20 mouse cellular contexts compared by ENCODE assay signal in the genomic region with DNA sequence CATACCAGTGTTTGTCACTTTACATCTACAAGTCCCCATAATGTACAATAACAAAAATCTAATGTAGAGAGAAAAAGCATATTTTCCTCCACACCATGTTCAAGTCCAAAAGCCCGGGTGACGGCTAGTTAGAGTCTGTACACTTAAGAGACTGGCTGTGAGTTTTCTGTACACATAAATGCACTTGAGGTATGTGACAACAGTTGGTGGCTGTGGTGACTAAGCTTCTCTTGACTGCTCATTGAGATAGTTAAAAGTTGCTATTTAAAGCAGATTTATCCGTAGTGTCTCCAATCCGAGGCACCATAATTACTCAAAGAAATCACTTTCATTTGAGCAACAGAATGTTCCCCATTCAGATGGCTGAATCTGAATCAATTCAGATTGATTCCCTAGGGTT.
DNase-seq lines count a peak whose midpoint lies in the region; ATAC-seq and TF ChIP-seq lines count a peak whose summit lies in the region.
"Had no signal": no experiment of that assay in that cellular context is flagged by ENCODE, and none has a peak within 500 bp of the region (broad histone marks: within the 10 kb centered on the region; RNA-seq: fewer than 3 reads in every experiment).

No protein-coding gene starts in this region.

- ATAC-seq in frontal cortex, adult (ENCODE audit: low TSS enrichment): peak; percentile 57; the same call in 1 of the 2 replicates
- no peak for ATAC-seq in heart, embryonic 15.5 days (replicated peaks; ENCODE audit: insufficient number of reproducible peaks, insufficient read depth, low FRiP score, low read depth)
- no peak for ATAC-seq in cerebellum, adult (ENCODE audit: insufficient number of reproducible peaks, low FRiP score, low TSS enrichment)
- ATAC-seq: forebrain, embryonic 13.5 days; forebrain, embryonic 16.5 days had no signal

- no peaks in the 10 kb centered on the region for H3K9me3 ChIP-seq in heart, embryonic 15.5 days (replicated peaks)
- H3K9me3 ChIP-seq: forebrain, embryonic 10.5 days; forebrain, embryonic 13.5 days; hindbrain, embryonic 12.5 days; hindbrain, embryonic 15.5 days had no signal

- TF ChIP-seq CTCF in heart, adult 2 months (IDR thresholded peaks at IDR 0.05): no peak

- peaks cover 14% of the 10 kb centered on the region for H3K4me1 ChIP-seq in heart, embryonic 15.5 days (replicated peaks)
- H3K4me1 ChIP-seq in heart, adult 2 months (ENCODE audit: control insufficient read depth, insufficient read depth, low read length): no peaks in the 10 kb centered on the region
- H3K4me1 ChIP-seq: forebrain, embryonic 10.5 days; forebrain, embryonic 13.5 days; hindbrain, embryonic 12.5 days; hindbrain, embryonic 15.5 days had no signal

- DNase-seq in frontal cortex, postnatal 10 days (ENCODE audit: low spot score in 2 of 2): no peak
- no peak for DNase-seq in heart, adult 2 months
- peak; percentile 10 for DNase-seq in lung, postnatal 36 days
- DNase-seq in lung, postnatal 14 days: no peak
- peak; percentile 55 for DNase-seq in brain, adult 2 months (ENCODE audit: low read depth, low spot score)
- DNase-seq: adrenal gland, adult 2 months; adrenal gland, postnatal 14 days; cerebellum, adult 18-20 months; cerebellum, adult 9-10 months; cerebellum, postnatal 14 days; gastrocnemius, postnatal 25 days; kidney, adult 11 months had no signal

- no peaks in the 10 kb centered on the region for H3K79me2 ChIP-seq in heart, adult 2 months (replicated peaks; ENCODE audit: control insufficient read depth, insufficient read depth, low read length)

- TF ChIP-seq EP300 in heart, adult 2 months (IDR thresholded peaks at IDR 0.05; ENCODE audit: insufficient read depth, low read depth, low read length): no peak

- no peak overlapping the region for H3K9ac ChIP-seq in heart, embryonic 15.5 days
- no peak overlapping the region for H3K9ac ChIP-seq in heart, adult 2 months (ENCODE audit: low read depth, low read length)
- H3K9ac ChIP-seq: forebrain, embryonic 13.5 days; hindbrain, embryonic 12.5 days; hindbrain, embryonic 15.5 days had no signal

- intact Hi-C loops in heart, adult 2 months (cut with DNase I): no loop called here

- no peak for TF ChIP-seq POLR2A in heart, adult 2 months (IDR thresholded peaks at IDR 0.05; ENCODE audit: insufficient read depth, low read depth, low read length)

- no peak overlapping the region for H3K4me3 ChIP-seq in heart, embryonic 15.5 days
- H3K4me3 ChIP-seq in heart, adult 2 months: no peak overlapping the region
- H3K4me3 ChIP-seq: forebrain, embryonic 10.5 days; forebrain, embryonic 13.5 days; hindbrain, embryonic 12.5 days; hindbrain, embryonic 15.5 days had no signal

- WGBS in heart, embryonic 15.5 days: 45% methylated on average over 4 of the region's 4 CpGs
- WGBS in heart, adult 2 months: 59% methylated on average over 4 of the region's 4 CpGs

- no peak overlapping the region for H3K4me2 ChIP-seq in heart, embryonic 15.5 days
- H3K4me2 ChIP-seq: forebrain, embryonic 13.5 days; hindbrain, embryonic 12.5 days; hindbrain, embryonic 15.5 days had no signal

- H3K27me3 ChIP-seq in heart, embryonic 15.5 days: no peaks in the 10 kb centered on the region; the same call in 1 of the 2 replicates
- no peaks in the 10 kb centered on the region for H3K27me3 ChIP-seq in heart, adult 2 months (ENCODE audit: control insufficient read depth, insufficient read depth, low read length)
- H3K27me3 ChIP-seq: forebrain, embryonic 13.5 days; hindbrain, embryonic 12.5 days; hindbrain, embryonic 15.5 days had no signal

- H3K27ac ChIP-seq in heart, embryonic 15.5 days: peak overlapping the region; percentile 7; the same call in 1 of the 2 replicates
- no peak overlapping the region for H3K27ac ChIP-seq in heart, adult 2 months
- H3K27ac ChIP-seq: forebrain, embryonic 10.5 days; forebrain, embryonic 13.5 days; hindbrain, embryonic 12.5 days; hindbrain, embryonic 15.5 days had no signal

- no peaks in the 10 kb centered on the region for H3K36me3 ChIP-seq in heart, embryonic 15.5 days
- no peaks in the 10 kb centered on the region for H3K36me3 ChIP-seq in heart, adult 2 months (ENCODE audit: control insufficient read depth, insufficient read depth, low read length)
- H3K36me3 ChIP-seq: forebrain, embryonic 10.5 days; hindbrain, embryonic 12.5 days; hindbrain, embryonic 15.5 days had no signal

Comparison
In these comparisons a context has a peak if more than half of its experiments do, and no peak if none do; other contexts are left out.
1. DNase-seq: peak in lung, postnatal 36 days (single experiment) and brain, adult 2 months (single experiment); none in frontal cortex, postnatal 10 days (0 of 2), heart, adult 2 months (0 of 2) and lung, postnatal 14 days (single experiment).